Mouse (Mus musculus) kidney, embryonic 14.5 days (tissue): ENCODE measurements around the gene St3gal4. TPM values are rescaled to one million over a fixed set of nuclear protein-coding genes. Genes with fewer than 3 reads are reported as not detected.

Experiments
- ATAC-seq: fragments of 200-750 bp; cut with Nextera tagmentation; 2 replicates; pipeline ENCODE4 v1.8.0; 2017; ENCODE audit warnings: moderate number of reproducible peaks, mild to moderate bottlenecking, moderate TSS enrichment, moderate library complexity; ENCODE audit not compliant: low FRiP score, low TSS enrichment
- H3K27ac ChIP-seq: fragments of 300-500 bp; sonication (generic); 2 replicates; pipeline ENCODE4 v1.5.1; 2014; ENCODE audit warnings: low read depth, mild to moderate bottlenecking, low read length, moderate library complexity, mixed read lengths
- H3K27me3 ChIP-seq: fragments of 300-500 bp; sonication (generic); 2 replicates; pipeline ENCODE4 v1.6.1; 2014; ENCODE audit warnings: mild to moderate bottlenecking, low read length; ENCODE audit not compliant: control insufficient read depth, insufficient read depth
- H3K36me3 ChIP-seq: fragments of 300-500 bp; sonication (generic); 2 replicates; pipeline ENCODE4 v1.6.1; 2014; ENCODE audit warnings: low read length, mixed read lengths; ENCODE audit not compliant: control insufficient read depth, insufficient read depth
- H3K4me1 ChIP-seq: fragments of 300-500 bp; sonication (generic); 2 replicates; pipeline ENCODE4 v1.6.1; 2014; ENCODE audit warnings: low read length, mixed read lengths; ENCODE audit not compliant: control insufficient read depth, insufficient read depth
- H3K4me2 ChIP-seq: fragments of 300-500 bp; sonication (generic); replicated peaks from 2 replicates; pipeline ENCODE4 v1.6.1; 2014; ENCODE audit warnings: low read depth, mild to moderate bottlenecking, low read length
- H3K4me3 ChIP-seq: fragments of 300-500 bp; sonication (generic); 2 replicates; pipeline ENCODE4 v1.5.1; 2014; ENCODE audit warnings: mild to moderate bottlenecking, low read length
- H3K9ac ChIP-seq: fragments of 300-500 bp; sonication (generic); 2 replicates; pipeline ENCODE4 v1.6.1; 2014; ENCODE audit warnings: low read depth, mild to moderate bottlenecking, low read length, moderate library complexity
- H3K9me3 ChIP-seq: fragments of 300-500 bp; sonication (generic); 2 replicates; pipeline ENCODE4 v1.6.1; 2016; ENCODE audit warnings: low read length; ENCODE audit not compliant: control insufficient read depth
- WGBS: fragments of 180-500 bp; shearing (Covaris S2); extraction: QIAGEN DNeasy Blood & Tissue Kit; methylation state at CpG from one replicate; pipeline ENCODE4 v1.1.7; 2014; 5-methylcytosine and 5-hydroxymethylcytosine counted together
- polyA plus RNA-seq: library from polyadenylated mRNA; unstranded; fragments of >200 nt; fragmentation: Nextera tagmentation; extraction: Ambion mirVana; gene quantifications from 2 replicates; pipeline ENCODE4 v1.2.1, GENCODE M21; 2014

Gene St3gal4
- polyA plus RNA-seq, 1 experiment from 2014 or later, result 19.1 TPM

- Histone ChIP-seq H3K4me2 (no peak overlapping the region), H3K36me3 (peaks cover 7% of the 10 kb centered on the region; the same call in 1 of the 2 replicates), H3K9ac (no peak overlapping the region), H3K27ac (no peak overlapping the region), H3K4me3 (no peak overlapping the region), H3K27me3 (no peaks in the 10 kb centered on the region), H3K4me1 (no peaks in the 10 kb centered on the region), H3K9me3 (no peaks in the 10 kb centered on the region)
- no peak for ATAC-seq
- 72% methylated on average over 7 of the region's 7 CpGs for WGBS
Observed at GRCm38 (mm10) chr9:35138029-35138428, 19.0 kb upstream of the St3gal4 start.

DNA sequence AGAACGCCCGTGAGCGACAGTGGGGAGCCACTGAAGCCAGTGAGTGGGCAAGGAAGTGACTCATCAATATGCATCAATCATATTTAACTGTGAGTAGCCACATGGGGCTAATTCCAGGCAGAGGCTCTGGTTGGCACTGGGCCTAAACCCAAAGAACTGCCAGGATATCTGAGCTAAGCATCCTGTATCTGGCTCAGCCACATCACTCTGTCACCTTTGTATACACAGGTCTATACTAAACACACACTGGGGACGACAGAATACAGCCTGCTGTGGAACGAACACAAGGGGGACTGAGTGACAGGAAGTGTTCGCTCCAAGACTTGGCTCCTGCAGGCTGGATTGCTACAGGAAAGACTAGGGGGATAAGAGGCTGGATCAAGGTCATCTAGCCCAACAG is 16.5 kb upstream of the St3gal4 start:
- WGBS, result 69% methylated on average over 6 of the region's 6 CpGs
- Histone ChIP-seq H3K27ac (no peak overlapping the region), H3K4me2 (no peak overlapping the region), H3K9ac (no peak overlapping the region), H3K4me3 (no peak overlapping the region), H3K36me3 (peaks cover 7% of the 10 kb centered on the region; the same call in 1 of the 2 replicates), H3K27me3 (no peaks in the 10 kb centered on the region), H3K9me3 (no peaks in the 10 kb centered on the region), H3K4me1 (no peaks in the 10 kb centered on the region)
- ATAC-seq, result no peak

DNA sequence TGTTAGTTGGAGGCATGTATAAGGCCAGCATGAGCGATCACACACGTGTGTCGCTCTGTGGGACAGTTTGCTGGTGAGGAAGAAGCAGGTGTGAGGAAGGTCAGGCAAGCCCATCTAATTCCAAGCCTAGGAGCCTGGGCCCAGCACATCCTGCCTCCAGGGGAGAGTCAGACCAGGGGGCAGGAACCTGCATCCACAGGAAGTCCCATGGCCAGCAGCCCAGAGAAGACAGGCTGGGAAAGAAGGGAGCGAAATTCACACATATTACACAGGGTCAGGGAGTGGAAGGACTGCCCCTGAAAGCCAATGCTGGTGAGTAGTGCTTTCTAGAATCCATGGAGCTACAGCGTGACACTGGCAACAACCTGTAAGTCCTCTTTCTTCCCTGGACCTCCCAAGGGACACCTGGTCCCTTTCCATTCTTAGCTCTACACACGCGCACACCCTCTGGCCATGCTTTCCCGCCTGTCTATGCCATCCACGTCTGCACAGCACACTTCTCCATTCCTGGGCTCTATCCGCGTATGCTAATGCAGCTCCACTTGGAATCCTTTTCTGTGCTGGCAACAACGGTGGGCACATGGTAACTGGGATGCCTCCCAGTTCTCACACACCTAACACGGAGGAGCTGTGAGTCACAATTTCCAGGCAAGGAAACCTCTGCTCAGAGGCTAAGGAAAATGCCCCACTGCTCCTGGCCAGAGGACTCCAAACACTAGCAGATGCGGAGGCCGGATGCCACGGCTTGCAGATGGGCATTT is 12.7 kb upstream of the St3gal4 start:
- Histone ChIP-seq H3K36me3 (peaks cover 21% of the 10 kb centered on the region; the same call in 1 of the 2 replicates), H3K27me3 (no peaks in the 10 kb centered on the region), H3K4me1 (no peaks in the 10 kb centered on the region), H3K9me3 (no peaks in the 10 kb centered on the region), H3K27ac (no peak overlapping the region), H3K4me3 (no peak overlapping the region), H3K4me2 (no peak overlapping the region), H3K9ac (no peak overlapping the region)
- WGBS, result 92% methylated on average over 16 of the region's 16 CpGs
- no peak for ATAC-seq

GRCm38 (mm10) chr9:35128995-35129418 is 9.9 kb upstream of the St3gal4 start:
- ATAC-seq, result no peak
- Histone ChIP-seq H3K27me3 (no peaks in the 10 kb centered on the region), H3K4me1 (no peaks in the 10 kb centered on the region), H3K4me2 (no peak overlapping the region), H3K27ac (no peak overlapping the region), H3K9me3 (no peaks in the 10 kb centered on the region), H3K4me3 (no peak overlapping the region), H3K36me3 (peaks cover 37% of the 10 kb centered on the region), H3K9ac (no peak overlapping the region)
- 80% methylated on average over 9 of the region's 9 CpGs for WGBS

DNA sequence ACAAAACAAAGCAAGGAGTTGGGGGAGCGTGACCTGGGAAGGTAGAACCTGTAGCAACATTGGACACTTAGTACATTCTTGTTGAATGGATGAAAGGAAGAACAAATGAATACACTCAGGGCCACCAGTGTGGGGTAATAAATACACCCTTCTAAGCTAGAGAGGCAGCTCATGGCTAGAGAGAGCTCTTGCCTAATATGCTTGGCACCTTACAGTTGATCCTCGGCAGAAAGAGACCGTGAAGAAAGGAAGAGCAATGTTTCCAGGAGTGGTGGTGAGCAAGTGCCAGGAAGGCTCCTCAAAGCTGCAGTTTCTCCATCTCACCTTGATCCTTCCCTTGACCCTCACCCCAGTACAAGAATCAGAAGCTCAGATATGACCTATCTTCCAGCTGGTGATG is 9.5 kb upstream of the St3gal4 start:
- Histone ChIP-seq H3K9me3 (no peaks in the 10 kb centered on the region), H3K4me3 (no peak overlapping the region), H3K9ac (no peak overlapping the region), H3K27ac (no peak overlapping the region), H3K4me1 (no peaks in the 10 kb centered on the region), H3K27me3 (no peaks in the 10 kb centered on the region), H3K4me2 (no peak overlapping the region), H3K36me3 (peaks cover 38% of the 10 kb centered on the region)
- WGBS, result 88% methylated on average over 3 of the region's 3 CpGs
- no peak for ATAC-seq

DNA sequence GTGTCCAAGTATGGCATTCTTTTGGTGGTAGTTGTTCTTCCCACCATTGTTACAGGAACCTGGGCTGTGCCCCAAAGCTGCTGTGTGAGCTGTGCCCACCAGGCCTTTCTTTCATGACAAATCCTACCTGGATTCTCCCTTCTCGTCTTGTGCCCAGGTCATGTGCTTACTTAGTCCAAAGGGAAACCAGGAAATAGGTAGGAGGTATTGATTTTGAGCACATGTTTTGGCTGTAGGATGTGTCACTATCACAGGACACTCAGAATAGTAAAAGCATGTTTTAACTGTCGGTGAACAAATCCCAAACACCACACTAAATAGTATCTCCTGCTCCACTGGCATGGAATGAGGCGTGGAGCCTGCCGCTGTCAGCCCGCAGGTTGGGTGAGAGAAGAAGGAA is 8.5 kb upstream of the St3gal4 start:
- WGBS, result 94% methylated on average over 5 of the region's 5 CpGs
- ATAC-seq, result no peak
- Histone ChIP-seq H3K27ac (no peak overlapping the region), H3K4me1 (no peaks in the 10 kb centered on the region), H3K9me3 (no peaks in the 10 kb centered on the region), H3K4me3 (no peak overlapping the region), H3K27me3 (no peaks in the 10 kb centered on the region), H3K36me3 (peaks cover 46% of the 10 kb centered on the region), H3K4me2 (no peak overlapping the region), H3K9ac (no peak overlapping the region)

- no peak overlapping the region for H3K4me3 ChIP-seq
- no peaks in the 10 kb centered on the region for H3K9me3 ChIP-seq
- no peaks in the 10 kb centered on the region for H3K4me1 ChIP-seq
- no peaks in the 10 kb centered on the region for H3K27me3 ChIP-seq
- no peak for ATAC-seq
- H3K36me3 ChIP-seq, result peaks cover 49% of the 10 kb centered on the region
- 77% methylated on average over 6 of the region's 6 CpGs for WGBS
- no peak overlapping the region for H3K9ac ChIP-seq
- H3K4me2 ChIP-seq, result no peak overlapping the region
- H3K27ac ChIP-seq, result no peak overlapping the region
Observed at GRCm38 (mm10) chr9:35127147-35127546, 8.1 kb upstream of the St3gal4 start.

DNA sequence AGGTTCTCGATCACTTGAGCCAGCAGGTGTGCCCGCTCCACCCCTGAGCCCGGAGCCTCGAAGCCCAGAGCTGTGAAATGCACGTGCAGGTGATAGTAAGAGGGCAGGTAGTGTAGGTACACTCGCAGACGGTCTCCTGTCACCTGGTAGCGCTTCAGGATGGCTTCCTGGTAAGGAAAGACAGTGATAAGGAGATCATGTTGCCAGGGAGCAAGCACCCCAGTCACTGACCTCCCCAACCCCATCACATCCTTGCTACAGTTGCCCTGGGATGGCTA is 5.5 kb upstream of the St3gal4 start:
- Histone ChIP-seq H3K27ac (no peak overlapping the region), H3K27me3 (no peaks in the 10 kb centered on the region), H3K9ac (no peak overlapping the region), H3K9me3 (no peaks in the 10 kb centered on the region), H3K4me3 (no peak overlapping the region), H3K4me2 (no peak overlapping the region), H3K4me1 (no peaks in the 10 kb centered on the region), H3K36me3 (peaks cover 49% of the 10 kb centered on the region)
- 95% methylated on average over 8 of the region's 8 CpGs for WGBS
- ATAC-seq, result no peak

GRCm38 (mm10) chr9:35123804-35124677 is 5.0 kb upstream of the St3gal4 start:
- no peak overlapping the region for H3K4me2 ChIP-seq
- H3K36me3 ChIP-seq, result peaks cover 46% of the 10 kb centered on the region
- no peak overlapping the region for H3K27ac ChIP-seq
- no peaks in the 10 kb centered on the region for H3K4me1 ChIP-seq
- no peak overlapping the region for H3K4me3 ChIP-seq
- no peaks in the 10 kb centered on the region for H3K9me3 ChIP-seq
- no peaks in the 10 kb centered on the region for H3K27me3 ChIP-seq
- no peak for ATAC-seq
- no peak overlapping the region for H3K9ac ChIP-seq
- 82% methylated on average over 11 of the region's 11 CpGs for WGBS
